Mouse (Mus musculus): ENCODE measurements around the gene Tmem115.

- TF ChIP-seq HCFC1 (IDR thresholded peaks at IDR 0.05; ENCODE audit: borderline replicate concordance, insufficient read depth, low read length), result peak; percentile 98
- TF ChIP-seq MAFK (IDR thresholded peaks at IDR 0.05; ENCODE audit: insufficient read depth, low read depth, low read length), result no peak
- no peak for TF ChIP-seq ZC3H11A (IDR thresholded peaks at IDR 0.05; ENCODE audit: borderline replicate concordance, low read depth, low read length)
- TF ChIP-seq ZNF384 (IDR thresholded peaks at IDR 0.05; ENCODE audit: low read depth, low read length), result no peak
- TF ChIP-seq CHD2 (IDR thresholded peaks at IDR 0.05; ENCODE audit: low read depth, low read length), result peak; percentile 17; the same call in 1 of the 2 replicates
Measured at GRCm38 (mm10) chr9:107541474-107542351, 8.0 kb downstream of the Tmem115 start, which contains the start of the genes Cyb561d2 and Nprl2.
